Mouse (Mus musculus) embryonic fibroblast, embryonic 13.5 days (primary cell): Measurements from ENCODE around the gene C1qtnf9.

Experiments
- CTCF ChIP-seq: IDR thresholded peaks from 2 replicates; pipeline ENCODE4 v1.5.1; 2011; ENCODE audit warnings: mild to moderate bottlenecking, control low read depth, low read length, moderate library complexity, borderline replicate concordance; ENCODE audit not compliant: insufficient read depth
- POLR2A ChIP-seq: IDR thresholded peaks from 2 replicates; pipeline ENCODE4 v1.6.1; 2011; ENCODE audit warnings: low read depth, mild to moderate bottlenecking, control low read depth, low read length, moderate library complexity

DNA sequence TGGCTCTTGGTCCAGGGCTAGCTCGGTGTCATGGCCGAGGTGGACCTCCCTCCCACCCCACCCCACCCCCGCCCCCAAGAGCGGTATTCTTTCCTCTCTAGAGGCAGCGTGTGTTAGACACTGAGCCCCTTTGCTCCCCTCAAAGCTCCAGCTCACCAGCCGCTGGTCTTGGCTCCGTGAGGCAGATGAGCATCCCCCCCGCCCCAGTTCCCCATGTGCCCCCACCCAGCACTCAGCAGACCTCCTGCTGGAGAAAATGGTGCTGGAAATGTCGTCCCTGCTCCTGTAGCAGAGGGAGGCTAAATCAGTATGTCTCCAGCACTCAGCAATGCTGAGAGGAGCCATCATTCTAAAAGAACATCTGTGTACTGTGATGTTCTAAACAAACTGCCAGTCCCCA, 24.3 kb upstream of the C1qtnf9 start:
- no peak for TF ChIP-seq POLR2A
- TF ChIP-seq CTCF, result no peak
